Mouse (Mus musculus) right cerebral cortex, postnatal 10 days (tissue): Measurements from ENCODE around the gene Syce3.
"Not testable (repeated sequence)": the region's sequence is repeated elsewhere in the genome, so short reads cannot be mapped to it uniquely, and the experiment has no call there.

Experiments used
- DNase-seq, 2 experiments: peaks; one replicate each; pipeline ENCODE4 v3.0.0; 2021; ENCODE audit warnings: low spot score in 2 of 2

The Syce3 gene

GRCm38 (mm10) chr15:89410118-89410517 lies at the start of gene Syce3:
Syce3 (minus strand) TSS chr15:89410503.
- no peak for DNase-seq

GRCm38 (mm10) chr15:89459821-89460220 lies 49.5 kb upstream of the Syce3 start:
- peak in 1 of 2 experiments; percentile 27 for DNase-seq

GRCm38 (mm10) chr15:89458942-89459341 lies 48.6 kb upstream of the Syce3 start:
- no peak for DNase-seq

GRCm38 (mm10) chr15:89455642-89456041 lies 45.3 kb upstream of the Syce3 start:
- peak in 1 of 2 experiments; percentile 24 for DNase-seq

GRCm38 (mm10) chr15:89454857-89455256 lies 44.6 kb upstream of the Syce3 start:
- DNase-seq, result peak in 1 of 2 experiments; percentile 39

- peak; percentile 77 to 79 for DNase-seq
These were observed 43.7 kb upstream of the Syce3 start, which contains the start of gene Mapk8ip2 for GRCm38 (mm10) chr15:89453865-89454478. Mapk8ip2 (plus strand) TSS chr15:89453913.

GRCm38 (mm10) chr15:89452906-89453864 lies 42.9 kb upstream of the Syce3 start:
- DNase-seq, result peak in 1 of 2 experiments; percentile 12

GRCm38 (mm10) chr15:89442486-89443070 lies 32.3 kb upstream of the Syce3 start:
- peak in 1 of 2 experiments; percentile 29 for DNase-seq

- no peak for DNase-seq
These were observed 25.6 kb upstream of the Syce3 start for GRCm38 (mm10) chr15:89435878-89436277.

- no peak for DNase-seq
These were observed 23.8 kb upstream of the Syce3 start for GRCm38 (mm10) chr15:89434136-89434535.

- DNase-seq, result no peak
These were observed 22.6 kb upstream of the Syce3 start for GRCm38 (mm10) chr15:89432946-89433345.

- DNase-seq, result no peak
These were observed 21.5 kb upstream of the Syce3 start for GRCm38 (mm10) chr15:89431806-89432205.

- no peak for DNase-seq
These were observed 21.0 kb upstream of the Syce3 start for GRCm38 (mm10) chr15:89431271-89431670.

- DNase-seq, result not testable (repeated sequence)
These were observed 20.5 kb upstream of the Syce3 start for GRCm38 (mm10) chr15:89430771-89431170.

GRCm38 (mm10) chr15:89430341-89430740 lies 20.0 kb upstream of the Syce3 start:
- DNase-seq, result no peak

- DNase-seq, result peak; percentile 96 to 98
These were observed 19.3 kb upstream of the Syce3 start, which contains the start of the genes C730034F03Rik, Gm44502 and Chkb for GRCm38 (mm10) chr15:89429352-89430221. C730034F03Rik (plus strand) TSS chr15:89429589. Gm44502 (minus strand) TSS chr15:89429696. Chkb (minus strand) TSS chr15:89429908.

- DNase-seq, result no peak
These were observed 18.6 kb upstream of the Syce3 start for GRCm38 (mm10) chr15:89428821-89429351.

GRCm38 (mm10) chr15:89428136-89428790 lies 18.0 kb upstream of the Syce3 start:
- DNase-seq, result no peak

- no peak for DNase-seq
These were observed 16.4 kb upstream of the Syce3 start for GRCm38 (mm10) chr15:89426716-89427115.

GRCm38 (mm10) chr15:89425711-89426121 lies 15.4 kb upstream of the Syce3 start, which contains the start of gene Cpt1b:
Cpt1b (minus strand) TSS chr15:89425863.
- no peak for DNase-seq
